Mouse (Mus musculus) ES-Bruce4 (cell line): Measurements from ENCODE around the gene Map1b.

Experiments used
- CTCF ChIP-seq: IDR thresholded peaks from one replicate; pipeline ENCODE4 v1.8.1; 2011; ENCODE audit warnings: low read depth, low read length
- POLR2A ChIP-seq: IDR thresholded peaks from one replicate; pipeline ENCODE4 v1.8.1; 2011; ENCODE audit warnings: low read length; ENCODE audit not compliant: insufficient read depth

DNA sequence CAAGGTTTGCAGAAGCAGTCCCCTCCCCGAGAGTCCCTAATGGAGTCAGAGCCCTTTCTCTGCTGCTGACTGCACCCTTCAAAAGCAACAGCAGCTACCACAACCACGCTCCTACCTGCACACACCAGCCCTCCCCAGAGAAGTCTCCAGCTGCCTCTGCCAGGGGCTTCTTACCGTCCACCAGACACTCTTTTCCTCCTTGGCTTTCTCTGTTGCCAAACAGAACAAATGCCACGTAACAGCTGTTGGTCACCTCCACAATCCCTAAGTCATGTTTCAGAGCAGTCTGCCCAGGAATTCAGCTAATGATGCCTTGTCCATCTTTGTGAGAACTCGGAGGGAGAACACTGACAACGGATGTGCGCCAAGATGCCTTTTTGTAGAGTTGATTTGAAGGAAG lies 69.3 kb downstream of the Map1b start:
- TF ChIP-seq POLR2A (no peak), CTCF (no peak)
